In genomic region chr13:69644427-69645166, GRCm38 (mm10) we compare ENCODE assay signal across 21 mouse cellular contexts. TPM values are rescaled to one million over a fixed set of nuclear protein-coding genes. Genes with fewer than 3 reads are reported as not detected.
DNase-seq lines count a peak whose midpoint lies in the region; ATAC-seq lines count a peak whose summit lies in the region.
"Had no signal": no experiment of that assay in that cellular context is flagged by ENCODE, and none has a peak within 500 bp of the region (broad histone marks: within the 10 kb centered on the region; RNA-seq: fewer than 3 reads in every experiment).

No protein-coding gene starts in this region.

- no peak overlapping the region for H3K4me3 ChIP-seq in kidney, embryonic 14.5 days (ENCODE audit: low read length)
- no peak overlapping the region for H3K4me3 ChIP-seq in intestine, embryonic 15.5 days (replicated peaks)
- H3K4me3 ChIP-seq: embryonic facial prominence, embryonic 10.5 days; forebrain, embryonic 15.5 days; gastrocnemius, adult 2 months; hindbrain, embryonic 12.5 days; limb, embryonic 12.5 days; lung, embryonic 15.5 days; midbrain, embryonic 12.5 days; myocyte; neural tube, embryonic 15.5 days had no signal

- H3K9ac ChIP-seq in kidney, embryonic 14.5 days (ENCODE audit: low read depth, low read length): no peak overlapping the region
- no peak overlapping the region for H3K9ac ChIP-seq in intestine, embryonic 15.5 days
- H3K9ac ChIP-seq: forebrain, embryonic 15.5 days; hindbrain, embryonic 12.5 days; limb, embryonic 12.5 days; lung, embryonic 15.5 days; midbrain, embryonic 12.5 days; neural tube, embryonic 15.5 days had no signal

- H3K4me2 ChIP-seq in kidney, embryonic 14.5 days (replicated peaks; ENCODE audit: low read depth, low read length): no peak overlapping the region
- no peak overlapping the region for H3K4me2 ChIP-seq in intestine, embryonic 15.5 days (replicated peaks)
- H3K4me2 ChIP-seq: forebrain, embryonic 15.5 days; hindbrain, embryonic 12.5 days; limb, embryonic 12.5 days; lung, embryonic 15.5 days; midbrain, embryonic 12.5 days; neural tube, embryonic 15.5 days had no signal

- H3K36me3 ChIP-seq in kidney, embryonic 14.5 days (ENCODE audit: control insufficient read depth, insufficient read depth, low read length): peaks cover 11% of the 10 kb centered on the region; the same call in 1 of the 2 replicates
- H3K36me3 ChIP-seq in intestine, embryonic 15.5 days: 0 out of 2 replicates have a peak, but pooled peaks cover 7% of the 10 kb centered on the region

- DNase-seq in kidney, adult 8-10 months: peak; percentile 35 to 59
- DNase-seq in urinary bladder, adult 2 months (ENCODE audit: low spot score): peak; percentile 13
- no peak for DNase-seq in urinary bladder, postnatal 14 days (ENCODE audit: low spot score)
- peak; percentile 58 for DNase-seq in yolk sac, embryonic 10.5 days (ENCODE audit: low spot score)
- no peak for DNase-seq in embryo, embryonic 10 days (ENCODE audit: low spot score)
- no peak for DNase-seq in adrenal gland, postnatal 10 days
- DNase-seq: cerebellum, postnatal 10 days; gastrocnemius, adult 2 months had no signal

- no peak for ATAC-seq in kidney, embryonic 14.5 days (ENCODE audit: low FRiP score, low TSS enrichment)
- ATAC-seq in intestine, embryonic 15.5 days: peak; percentile 88
- ATAC-seq: forebrain, embryonic 15.5 days; inflammation-experienced regulatory T-cells, adult 6 months; Patski had no signal

- H3K9me3 ChIP-seq in kidney, embryonic 14.5 days (ENCODE audit: control insufficient read depth, low read length): no peaks in the 10 kb centered on the region
- H3K9me3 ChIP-seq in intestine, embryonic 15.5 days: no peaks in the 10 kb centered on the region
- H3K9me3 ChIP-seq: embryonic facial prominence, embryonic 10.5 days; forebrain, embryonic 15.5 days; hindbrain, embryonic 12.5 days; limb, embryonic 12.5 days; lung, embryonic 15.5 days; midbrain, embryonic 12.5 days; neural tube, embryonic 15.5 days had no signal

- no peaks in the 10 kb centered on the region for H3K27me3 ChIP-seq in kidney, embryonic 14.5 days (ENCODE audit: control insufficient read depth, insufficient read depth, low read length)
- H3K27me3 ChIP-seq in intestine, embryonic 15.5 days (replicated peaks): no peaks in the 10 kb centered on the region; the same call in 1 of the 2 replicates
- H3K27me3 ChIP-seq: forebrain, embryonic 15.5 days; hindbrain, embryonic 12.5 days; limb, embryonic 12.5 days; lung, embryonic 15.5 days; midbrain, embryonic 12.5 days; neural tube, embryonic 15.5 days; Patski had no signal

- no peaks in the 10 kb centered on the region for H3K4me1 ChIP-seq in kidney, embryonic 14.5 days (ENCODE audit: control insufficient read depth, insufficient read depth, low read length)
- H3K4me1 ChIP-seq in intestine, embryonic 15.5 days (replicated peaks): no peaks in the 10 kb centered on the region
- H3K4me1 ChIP-seq: embryonic facial prominence, embryonic 10.5 days; forebrain, embryonic 15.5 days; hindbrain, embryonic 12.5 days; limb, embryonic 12.5 days; lung, embryonic 15.5 days; midbrain, embryonic 12.5 days had no signal

- 84% methylated on average over 13 of the region's 13 CpGs for WGBS in kidney, embryonic 14.5 days
- WGBS in intestine, embryonic 15.5 days: 76% methylated on average over 13 of the region's 13 CpGs

- no peak overlapping the region for H3K27ac ChIP-seq in kidney, embryonic 14.5 days (ENCODE audit: low read depth, low read length)
- no peak overlapping the region for H3K27ac ChIP-seq in intestine, embryonic 15.5 days
- H3K27ac ChIP-seq: embryonic facial prominence, embryonic 10.5 days; forebrain, embryonic 15.5 days; gastrocnemius, adult 2 months; hindbrain, embryonic 12.5 days; limb, embryonic 12.5 days; lung, embryonic 15.5 days; macrophage; midbrain, embryonic 12.5 days; neural tube, embryonic 15.5 days had no signal

RNA-seq across cellular contexts. Expression of gene Srd5a1, which starts 33.4 kb away (rescaled TPM):
- 18.1 and 24.1 TPM in 2 replicates for polyA plus RNA-seq in kidney, embryonic 14.5 days (2014; fragmentation: Nextera tagmentation; extraction: Ambion mirVana)
- polyA plus RNA-seq in urinary bladder, adult 2 months (2012; rRNA removed): 139 and 150 TPM in 2 replicates
- polyA plus RNA-seq in intestine, embryonic 15.5 days (2015; fragmentation: Nextera tagmentation; extraction: Ambion mirVana): 19.9 and 20.5 TPM in 2 replicates
- total RNA-seq in adrenal gland, postnatal 10 days (2021): 10 to 100 TPM; 12.0 to 13.3 TPM

Comparison
In these comparisons a context has a peak if more than half of its experiments do, and no peak if none do; other contexts are left out.
1. DNase-seq: peak in kidney, adult 8-10 months (2 of 2), urinary bladder, adult 2 months (single experiment) and yolk sac, embryonic 10.5 days (single experiment); none in urinary bladder, postnatal 14 days (single experiment), embryo, embryonic 10 days (single experiment) and adrenal gland, postnatal 10 days (single experiment).